Mouse (Mus musculus) NIH3T3 (cell line): ENCODE results near the gene Rpap2.
A peak's percentile ranks its signal among the peaks of the same experiment; 100 is the strongest.

Experiments used
- DNase-seq: peaks from one replicate; pipeline ENCODE4 v3.0.0-alpha.2; 2012; ENCODE audit warnings: low read depth

The Rpap2 gene

DNA sequence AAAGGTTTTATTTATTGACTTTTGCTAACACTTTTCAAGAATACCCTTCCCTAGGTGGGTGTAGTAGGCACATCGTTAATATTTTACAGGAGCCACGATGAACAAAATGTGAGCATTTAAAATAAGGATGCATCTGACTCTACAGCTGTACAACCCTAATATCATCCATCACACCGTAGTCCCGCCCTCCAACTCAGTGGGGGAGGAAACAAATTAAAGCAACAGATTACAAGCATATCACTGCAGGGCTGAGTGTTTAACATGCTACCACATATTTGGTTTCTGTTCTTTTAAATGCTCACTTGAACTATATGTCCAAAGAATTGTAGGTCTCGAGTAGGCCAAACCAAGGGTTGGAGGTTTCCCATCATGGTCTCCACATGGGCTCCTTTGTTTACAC is 90.0 kb downstream of the Rpap2 start:
- DNase-seq: no peak

DNA sequence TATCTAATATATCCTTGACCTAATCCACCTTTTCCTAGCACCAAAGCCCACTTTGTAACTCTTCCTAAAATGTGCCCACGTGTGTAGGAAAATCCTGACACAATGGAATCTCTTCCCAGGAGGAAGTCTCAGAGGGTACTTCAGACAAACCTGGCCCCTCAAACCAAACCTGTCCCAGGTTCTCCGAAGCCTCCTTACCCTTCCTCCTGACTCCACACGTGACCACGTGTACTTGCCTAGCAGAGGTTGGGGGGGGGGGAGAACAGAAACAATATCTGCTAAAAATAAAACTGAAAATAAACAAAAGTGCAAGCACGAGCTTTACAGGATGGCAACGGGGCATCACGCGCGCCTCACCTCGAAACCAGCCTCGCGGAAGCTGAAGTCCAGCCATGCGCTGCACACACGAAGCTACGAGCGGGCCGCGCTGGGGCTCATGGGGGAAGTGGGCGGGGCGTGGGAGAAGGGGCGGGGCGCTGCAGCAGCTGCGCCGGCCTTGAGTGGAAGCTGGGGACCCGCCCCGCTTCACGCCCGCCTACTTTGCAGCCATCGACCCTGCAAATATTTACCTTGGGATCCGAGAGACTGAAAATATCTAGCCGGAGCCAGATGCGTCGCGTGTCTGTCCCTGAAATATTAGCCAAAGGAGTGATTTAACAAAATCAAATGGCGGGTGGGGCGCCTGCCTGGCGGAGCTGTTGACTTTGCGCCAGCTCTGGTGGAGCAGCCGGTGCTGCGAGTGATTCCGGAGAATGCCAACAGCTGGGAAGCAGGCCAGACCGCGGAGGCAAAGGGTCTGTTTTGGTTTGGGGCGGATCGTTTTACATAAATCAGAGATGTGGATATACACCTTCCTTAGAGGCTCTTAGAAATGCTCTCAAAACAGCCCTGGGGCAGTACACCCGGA is 90.7 kb downstream of the Rpap2 start:
- peak; percentile 32 for DNase-seq

DNA sequence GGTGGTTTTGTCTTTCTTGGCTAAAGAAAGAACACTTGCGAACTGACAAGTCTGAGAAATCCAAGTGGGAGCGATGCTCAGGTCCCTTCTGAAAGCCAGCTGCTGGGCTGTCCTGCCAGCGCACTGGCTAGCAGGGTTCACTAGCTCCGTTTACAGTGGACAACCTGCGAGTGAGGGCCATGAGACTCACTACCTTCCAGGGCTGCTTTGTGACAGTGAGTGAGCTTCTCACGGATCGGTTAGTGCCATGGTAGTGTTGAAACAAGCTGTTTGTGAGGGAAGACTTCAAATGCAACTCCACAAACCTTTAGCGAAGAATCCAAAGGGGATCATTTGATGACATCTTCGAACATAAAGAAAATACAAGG is 91.3 kb downstream of the Rpap2 start:
- no peak for DNase-seq

DNA sequence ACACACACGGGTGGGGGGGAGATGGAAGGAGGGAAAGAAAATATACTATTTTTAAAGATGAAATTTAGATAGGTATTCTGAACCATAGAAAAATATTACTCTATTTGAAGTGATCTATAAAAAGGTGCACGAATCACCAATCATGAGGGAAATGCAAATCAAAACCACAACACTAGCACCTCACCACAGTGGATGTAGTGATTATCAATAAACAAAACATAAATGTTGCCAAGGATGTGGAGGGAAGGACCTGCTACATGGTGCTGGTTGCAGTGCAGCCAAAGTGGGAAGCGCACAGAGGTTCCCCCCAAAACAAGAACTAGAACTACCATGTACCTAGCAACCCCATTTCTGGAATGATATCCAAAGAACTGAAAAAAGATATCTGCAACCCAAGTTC is 97.8 kb downstream of the Rpap2 start:
- no peak for DNase-seq

DNA sequence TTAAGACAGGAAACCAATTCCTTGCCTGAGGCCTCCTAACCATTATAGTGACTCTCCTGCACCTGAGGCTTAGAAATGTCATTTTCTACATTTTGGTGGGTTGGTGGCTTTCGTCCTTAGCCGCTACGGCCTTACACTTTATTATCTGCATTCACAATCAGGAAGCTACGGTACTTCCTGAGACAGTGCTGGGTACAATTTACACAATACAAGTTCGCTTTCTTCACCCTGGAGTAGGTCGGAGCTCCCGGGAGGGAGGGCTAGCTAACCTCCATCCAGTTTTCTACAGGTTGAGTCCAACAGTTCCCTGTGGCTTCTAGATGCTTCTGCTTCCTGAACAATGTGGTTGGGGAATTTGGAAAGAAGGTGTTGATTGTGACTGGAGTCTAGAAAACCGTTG is 101.7 kb downstream of the Rpap2 start:
- DNase-seq: no peak

DNA sequence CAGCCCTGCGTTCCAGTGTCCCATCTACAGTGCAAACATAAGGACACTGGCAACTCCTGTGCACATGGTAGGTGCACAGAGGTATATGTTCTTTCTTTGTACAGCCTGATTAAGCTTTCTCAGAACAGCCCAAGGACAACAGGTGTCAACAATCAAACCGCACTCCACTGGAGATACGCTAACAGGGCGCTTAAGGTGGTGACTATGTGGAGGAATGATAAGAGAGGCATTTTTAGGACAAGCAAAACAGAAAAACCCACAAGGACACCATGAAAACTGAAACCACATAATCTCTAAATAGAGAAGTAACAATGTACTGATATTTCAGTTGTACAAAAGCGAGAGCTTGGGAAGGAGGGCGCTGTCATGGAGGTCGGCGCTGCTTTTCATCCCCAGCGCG is 103.7 kb downstream of the Rpap2 start:
- DNase-seq: no peak

DNA sequence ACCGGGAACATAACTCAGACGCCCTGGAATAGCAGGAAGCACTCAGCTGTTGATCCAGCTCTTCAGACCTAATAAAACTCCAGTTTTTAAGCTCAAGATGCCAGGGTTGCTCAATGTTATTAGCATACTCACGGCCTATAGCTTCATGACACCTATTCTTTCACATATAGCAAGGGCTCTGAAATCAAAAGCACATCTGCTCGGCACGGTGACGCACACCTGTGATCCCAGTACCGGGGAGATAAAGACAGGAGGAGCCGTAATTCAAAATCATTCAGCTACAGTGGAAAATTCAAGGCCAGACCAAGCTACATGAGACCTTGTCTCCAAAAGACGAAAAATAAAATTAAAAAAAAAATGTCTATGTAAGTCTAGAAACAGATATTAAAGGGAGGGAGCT is 104.5 kb downstream of the Rpap2 start:
- no peak for DNase-seq

DNA sequence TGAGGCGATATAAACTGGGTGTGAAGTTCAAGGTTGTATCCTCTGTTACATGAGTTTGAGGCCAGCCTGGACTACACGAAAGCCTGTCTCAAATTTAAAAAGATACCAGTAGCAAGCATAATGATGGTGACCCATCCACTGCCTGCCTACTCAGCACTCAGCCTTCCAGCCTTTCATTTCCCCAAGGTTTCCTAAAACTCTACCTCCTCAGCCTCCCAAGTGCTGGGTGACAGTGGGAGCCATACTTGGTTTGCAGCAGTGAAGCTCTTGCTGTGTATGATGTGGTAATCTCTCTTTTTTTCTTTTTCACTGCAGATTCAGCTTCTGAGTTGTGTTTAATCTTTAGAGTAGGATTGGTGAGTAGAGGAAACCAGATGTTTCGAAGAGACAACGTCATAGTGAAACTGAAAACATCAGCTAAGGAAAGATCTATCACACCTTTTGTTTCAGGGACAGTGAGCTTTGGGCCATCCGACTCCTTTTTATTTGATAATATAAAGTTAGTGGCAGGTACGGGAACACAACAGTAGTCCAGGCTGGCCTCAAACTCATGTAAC is 106.1 kb downstream of the Rpap2 start:
- DNase-seq: no peak

DNA sequence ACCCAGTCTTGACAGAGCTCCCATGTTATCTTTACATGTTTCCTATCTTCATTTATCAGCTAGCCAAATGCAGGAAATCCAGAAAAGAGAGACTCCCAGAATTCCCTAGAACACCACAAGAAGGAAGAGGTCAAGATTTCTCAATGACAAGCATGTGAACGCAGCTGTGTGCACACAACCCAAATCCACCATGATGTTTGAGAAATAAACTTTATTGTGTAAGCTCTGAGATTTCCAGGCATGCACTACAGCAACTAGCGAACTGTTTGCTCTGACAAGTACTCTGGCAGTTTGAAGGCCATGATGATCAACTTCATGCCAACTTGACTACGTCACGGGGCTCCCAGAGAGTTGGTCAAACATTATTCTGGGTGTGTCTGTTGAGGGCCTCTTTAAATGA is 108.6 kb downstream of the Rpap2 start:
- peak; percentile 43 for DNase-seq

DNA sequence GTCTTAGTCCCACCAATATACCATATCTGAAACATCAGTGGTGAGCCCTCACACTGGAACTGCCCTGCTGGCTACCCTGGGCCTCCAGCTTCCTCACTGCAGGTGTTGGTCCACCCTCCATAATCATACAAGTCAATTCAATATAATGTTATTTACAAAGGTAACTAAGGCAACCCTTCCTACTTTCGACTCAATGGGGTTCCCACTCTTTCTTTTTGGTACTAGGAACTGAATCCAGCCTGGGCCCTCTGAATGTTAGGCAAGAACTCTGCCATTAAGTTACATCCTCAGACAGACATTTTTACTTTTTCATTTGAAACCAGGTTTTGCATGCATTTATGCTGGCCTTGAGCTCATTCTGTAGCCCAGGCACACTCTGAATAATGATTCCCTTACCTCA is 109.1 kb downstream of the Rpap2 start:
- no peak for DNase-seq

DNA sequence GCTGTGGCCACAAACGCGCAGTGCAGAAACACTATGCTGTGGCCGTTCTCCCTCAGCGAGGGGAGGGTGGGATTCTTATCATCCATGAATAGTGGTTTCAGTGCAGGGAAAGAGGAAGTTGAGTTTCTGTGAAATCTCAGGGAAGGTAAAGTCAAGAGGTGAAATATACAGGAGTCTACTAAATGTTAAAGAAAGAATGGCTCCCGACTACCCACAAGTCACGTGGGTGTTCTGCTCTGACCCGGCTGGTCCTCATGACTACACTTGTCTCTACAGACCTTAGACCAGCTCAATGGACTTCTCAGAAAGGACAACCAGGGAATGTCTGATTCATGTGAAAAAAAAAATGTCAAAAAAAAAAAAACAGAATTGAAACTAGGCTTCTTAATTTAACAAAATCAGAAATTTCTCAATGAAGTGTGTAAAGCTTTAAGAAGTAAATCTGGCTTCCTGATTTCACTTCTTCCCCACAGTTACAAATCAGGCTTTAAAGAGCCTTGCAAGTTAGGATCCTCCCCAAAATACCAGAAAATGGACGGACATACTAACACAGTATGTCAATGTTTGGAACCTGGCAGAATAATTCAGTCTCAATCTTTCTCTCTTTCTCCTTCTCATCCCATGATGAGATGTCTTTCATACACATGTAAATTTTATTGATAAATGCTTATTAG is 111.1 kb downstream of the Rpap2 start:
- no peak for DNase-seq
